Mouse (Mus musculus) hindbrain, embryonic 11.5 days (tissue): ENCODE results near the gene Cenpn. TPM values are rescaled to one million over a fixed set of nuclear protein-coding genes. Genes with fewer than 3 reads are reported as not detected.

Experiments
- ATAC-seq: fragments of 200-750 bp; cut with Nextera tagmentation; 2 replicates; pipeline ENCODE4 v1.8.0; 2017; ENCODE audit warnings: mild to moderate bottlenecking, moderate TSS enrichment, moderate library complexity; ENCODE audit not compliant: low FRiP score
- DNase-seq: peaks from one replicate; pipeline ENCODE4 v3.0.0-alpha.2; 2015; ENCODE audit warnings: low spot score
- H3K27ac ChIP-seq: fragments of 300-500 bp; sonication (generic); 2 replicates; pipeline ENCODE4 v1.5.1; 2014; ENCODE audit warnings: mild to moderate bottlenecking, low read depth, low read length
- H3K27me3 ChIP-seq: fragments of 300-500 bp; sonication (generic); 2 replicates; pipeline ENCODE4 v1.6.1; 2014; ENCODE audit warnings: mild to moderate bottlenecking, low read length, moderate library complexity, mixed read lengths; ENCODE audit not compliant: control insufficient read depth, insufficient read depth
- H3K36me3 ChIP-seq: fragments of 300-500 bp; sonication (generic); 2 replicates; pipeline ENCODE4 v1.6.1; 2014; ENCODE audit warnings: mild to moderate bottlenecking, low read length, moderate library complexity, mixed read lengths; ENCODE audit not compliant: control insufficient read depth, insufficient read depth
- H3K4me1 ChIP-seq: fragments of 300-500 bp; sonication (generic); replicated peaks from 2 replicates; pipeline ENCODE4 v1.6.1; 2014; ENCODE audit warnings: low read length, mixed read lengths; ENCODE audit not compliant: control insufficient read depth, insufficient read depth
- H3K4me2 ChIP-seq: fragments of 300-500 bp; sonication (generic); replicated peaks from 2 replicates; pipeline ENCODE4 v1.6.1; 2014; ENCODE audit warnings: mild to moderate bottlenecking, low read depth, low read length
- H3K4me3 ChIP-seq: fragments of 300-500 bp; sonication (generic); 2 replicates; pipeline ENCODE4 v1.5.1; 2014; ENCODE audit warnings: low read depth, low read length
- H3K9ac ChIP-seq: fragments of 300-500 bp; sonication (generic); 2 replicates; pipeline ENCODE4 v1.6.1; 2014; ENCODE audit warnings: low read depth, low read length
- H3K9me3 ChIP-seq: fragments of 300-500 bp; sonication (generic); 2 replicates; pipeline ENCODE4 v1.6.1; 2016; ENCODE audit warnings: low read length; ENCODE audit not compliant: control insufficient read depth
- WGBS: fragments of 180-500 bp; shearing (Covaris S2); extraction: QIAGEN DNeasy Blood & Tissue Kit; methylation state at CpG from one replicate; pipeline ENCODE4 v1.1.7; 2014; 5-methylcytosine and 5-hydroxymethylcytosine counted together
- polyA plus RNA-seq: library from polyadenylated mRNA; unstranded; fragments of >200 nt; fragmentation: Nextera tagmentation; extraction: Ambion mirVana; gene quantifications from 2 replicates; pipeline ENCODE4 v1.2.1, GENCODE M21; 2014

The Cenpn gene
- polyA plus RNA-seq, 1 experiment from 2014 or later: 45.8 TPM

DNA sequence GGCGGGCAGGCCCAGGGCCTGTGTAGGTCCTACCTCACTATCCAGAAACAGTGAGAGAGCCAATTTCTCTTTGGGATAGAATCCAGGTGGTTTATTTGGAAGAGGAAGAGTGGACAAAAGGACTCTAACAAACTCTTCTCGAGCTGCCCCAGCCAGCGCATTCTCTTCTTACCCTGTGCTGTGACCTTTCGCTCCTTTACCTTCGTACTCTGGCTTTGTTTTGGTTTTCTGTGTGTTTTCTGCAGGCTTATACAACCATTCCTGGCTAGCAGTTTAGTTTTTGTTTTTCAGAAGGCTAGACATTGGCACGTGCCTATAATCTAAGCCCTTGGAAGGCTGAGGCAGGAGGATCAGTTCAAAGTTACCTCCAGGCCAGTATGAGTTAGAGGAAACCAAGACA, 48.0 kb downstream of the Cenpn start:
- no peak overlapping the region for H3K9ac ChIP-seq
- H3K4me1 ChIP-seq: no peaks in the 10 kb centered on the region
- H3K4me3 ChIP-seq: no peak overlapping the region
- H3K36me3 ChIP-seq: no peaks in the 10 kb centered on the region
- DNase-seq: no peak
- 86% methylated on average over 6 of the region's 6 CpGs for WGBS
- H3K27me3 ChIP-seq: no peaks in the 10 kb centered on the region
- H3K9me3 ChIP-seq: no peaks in the 10 kb centered on the region
- H3K4me2 ChIP-seq: no peak overlapping the region
- ATAC-seq: no peak
- H3K27ac ChIP-seq: no peak overlapping the region

GRCm38 (mm10) chr8:116975066-116975465, 53.5 kb downstream of the Cenpn start:
- H3K9me3 ChIP-seq: no peaks in the 10 kb centered on the region
- no peak overlapping the region for H3K27ac ChIP-seq
- WGBS: 27% methylated on average over 5 of the region's 5 CpGs
- 0 out of 2 replicates have a peak, but pooled peaks cover 3% of the 10 kb centered on the region for H3K4me1 ChIP-seq
- no peaks in the 10 kb centered on the region for H3K27me3 ChIP-seq
- no peak overlapping the region for H3K4me3 ChIP-seq
- DNase-seq (no peak), ATAC-seq (no peak)
- H3K36me3 ChIP-seq: no peaks in the 10 kb centered on the region
- no peak overlapping the region for H3K4me2 ChIP-seq
- no peak overlapping the region for H3K9ac ChIP-seq

DNA sequence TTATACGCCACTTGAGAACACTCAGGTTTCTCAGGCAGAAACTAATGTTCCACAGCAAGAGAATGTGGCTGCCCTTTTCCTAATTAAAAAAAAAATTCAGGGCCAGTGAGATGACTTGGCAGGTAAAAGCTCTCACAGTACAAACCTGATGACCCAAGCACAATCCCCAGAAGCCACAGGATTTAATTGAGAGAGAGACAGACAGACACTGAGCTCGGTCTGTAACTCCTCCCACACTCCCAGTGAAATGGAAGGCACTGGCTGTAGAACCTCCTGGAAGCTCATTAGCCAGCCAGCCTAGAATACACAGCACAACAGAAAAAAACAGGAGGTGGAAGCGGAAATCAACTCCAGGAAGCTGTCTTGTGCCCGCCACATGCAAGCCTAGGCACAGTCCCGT, 54.1 kb downstream of the Cenpn start:
- H3K4me2 ChIP-seq: no peak overlapping the region
- H3K36me3 ChIP-seq: no peaks in the 10 kb centered on the region
- no peak overlapping the region for H3K27ac ChIP-seq
- H3K9ac ChIP-seq: no peak overlapping the region
- DNase-seq (no peak), ATAC-seq (no peak)
- no peaks in the 10 kb centered on the region for H3K27me3 ChIP-seq
- H3K4me3 ChIP-seq: no peak overlapping the region
- WGBS: 72% methylated on average over 5 of the region's 5 CpGs
- H3K9me3 ChIP-seq: no peaks in the 10 kb centered on the region
- 0 out of 2 replicates have a peak, but pooled peaks cover 3% of the 10 kb centered on the region for H3K4me1 ChIP-seq

DNA sequence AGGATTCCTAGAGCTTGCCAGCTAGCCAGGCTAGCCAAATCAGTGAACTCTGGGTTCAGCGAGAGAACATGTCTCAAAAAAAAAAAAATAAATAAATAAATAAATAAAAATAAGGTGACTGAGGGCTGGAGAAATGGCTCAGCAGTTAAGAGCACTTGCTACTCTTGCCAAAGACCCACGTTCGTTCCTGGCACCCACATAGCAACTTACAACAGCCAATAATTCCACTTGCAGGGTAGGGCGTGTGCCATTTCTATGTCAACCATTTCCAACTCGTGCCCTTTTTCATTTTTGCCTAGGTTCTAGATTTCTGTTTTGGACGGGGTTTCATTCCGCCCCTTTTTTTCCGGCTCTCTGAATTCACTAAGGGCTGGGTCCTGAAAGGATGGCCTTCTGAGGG, 56.5 kb downstream of the Cenpn start:
- H3K27ac ChIP-seq: 0 out of 2 replicates have a peak overlapping the region, but pooled peaks have one; percentile 10
- H3K4me3 ChIP-seq: peak overlapping the region; percentile 67
- peak overlapping the region; percentile 57 for H3K9ac ChIP-seq
- 0 out of 2 replicates have a peak, but pooled peaks cover 3% of the 10 kb centered on the region for H3K4me1 ChIP-seq
- no peaks in the 10 kb centered on the region for H3K27me3 ChIP-seq
- no peak for ATAC-seq
- 36% methylated on average over 8 of the region's 8 CpGs for WGBS
- H3K4me2 ChIP-seq: peak overlapping the region; percentile 74
- H3K9me3 ChIP-seq: no peaks in the 10 kb centered on the region
- no peaks in the 10 kb centered on the region for H3K36me3 ChIP-seq
- DNase-seq: no peak

DNA sequence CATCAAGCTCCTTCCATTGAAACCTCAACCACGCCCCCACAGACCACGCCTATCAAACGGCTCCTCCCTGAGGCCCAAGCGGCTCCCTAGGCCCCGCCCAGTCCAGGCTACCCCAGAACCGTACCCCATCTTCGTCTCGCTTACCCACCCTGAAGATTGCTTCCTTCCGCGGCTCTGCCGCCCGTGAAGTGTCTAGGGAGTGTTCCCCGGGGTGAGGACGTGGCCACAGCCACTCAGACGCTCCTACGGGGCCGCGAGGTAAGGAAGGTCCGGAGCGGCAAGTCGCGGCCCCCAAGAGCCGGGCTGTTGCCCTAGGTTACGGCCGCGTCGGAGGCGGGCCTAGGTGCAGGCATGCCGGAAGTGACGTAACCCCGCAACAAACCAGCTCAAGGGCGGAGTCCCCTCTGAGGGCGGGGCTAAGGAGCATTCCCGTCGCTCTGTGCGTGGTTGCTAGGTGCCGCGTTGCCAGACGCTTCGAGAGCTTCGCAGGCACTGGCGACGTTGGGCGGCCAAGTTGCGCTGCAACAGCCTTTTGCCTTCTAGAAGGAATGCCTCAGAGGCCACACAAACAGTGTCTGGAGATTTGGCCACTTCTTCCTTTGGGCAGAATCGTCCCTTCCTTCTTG, 57.2 kb downstream of the Cenpn start, which contains the start of gene 1700030J22Rik:
Gene 1700030J22Rik, minus strand, starts transcription at position 329 of the 626 bp plus-strand sequence.
- peak within 1 kb of the TSS; percentile 10; the same call in 1 of the 2 replicates for H3K27ac ChIP-seq
- H3K36me3 ChIP-seq: no peaks in the 10 kb centered on the region
- H3K9me3 ChIP-seq: no peaks in the 10 kb centered on the region
- ATAC-seq: peak; percentile 99
- WGBS: under 1% methylated on average over 46 of the region's 46 CpGs
- peak within 1 kb of the TSS; percentile 67 for H3K4me3 ChIP-seq
- H3K9ac ChIP-seq: peak within 1 kb of the TSS; percentile 57
- peak; percentile 99 for DNase-seq
- no peaks in the 10 kb centered on the region for H3K27me3 ChIP-seq
- H3K4me1 ChIP-seq: 0 out of 2 replicates have a peak, but pooled peaks cover 3% of the 10 kb centered on the region
- peak within 1 kb of the TSS; percentile 74 for H3K4me2 ChIP-seq

DNA sequence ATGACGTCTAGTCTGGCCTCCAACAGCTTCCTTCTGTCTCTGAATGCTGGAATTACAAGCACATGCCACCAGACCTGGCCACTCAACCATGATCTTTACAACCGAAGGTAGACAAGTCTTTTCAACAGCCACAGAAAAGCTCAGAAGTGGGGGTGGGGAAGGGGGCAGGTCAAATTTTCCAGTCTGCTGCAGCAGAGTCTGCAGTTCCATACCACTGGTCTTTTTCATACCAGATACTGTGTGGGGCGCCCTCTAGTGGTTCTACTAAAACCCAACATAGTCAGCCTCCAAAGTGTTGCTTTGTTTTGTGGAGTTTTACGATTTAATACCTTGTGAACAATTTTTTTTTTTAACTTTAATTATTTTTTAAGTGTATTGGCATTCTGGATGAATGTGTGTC, 58.6 kb downstream of the Cenpn start:
- Histone ChIP-seq H3K4me1 (0 out of 2 replicates have a peak, but pooled peaks cover 3% of the 10 kb centered on the region), H3K4me3 (no peak overlapping the region), H3K9ac (no peak overlapping the region), H3K9me3 (no peaks in the 10 kb centered on the region), H3K27ac (no peak overlapping the region), H3K4me2 (no peak overlapping the region), H3K36me3 (no peaks in the 10 kb centered on the region), H3K27me3 (no peaks in the 10 kb centered on the region)
- 12% methylated on average over 4 of the region's 4 CpGs for WGBS
- DNase-seq: peak; percentile 83
- ATAC-seq: no peak

DNA sequence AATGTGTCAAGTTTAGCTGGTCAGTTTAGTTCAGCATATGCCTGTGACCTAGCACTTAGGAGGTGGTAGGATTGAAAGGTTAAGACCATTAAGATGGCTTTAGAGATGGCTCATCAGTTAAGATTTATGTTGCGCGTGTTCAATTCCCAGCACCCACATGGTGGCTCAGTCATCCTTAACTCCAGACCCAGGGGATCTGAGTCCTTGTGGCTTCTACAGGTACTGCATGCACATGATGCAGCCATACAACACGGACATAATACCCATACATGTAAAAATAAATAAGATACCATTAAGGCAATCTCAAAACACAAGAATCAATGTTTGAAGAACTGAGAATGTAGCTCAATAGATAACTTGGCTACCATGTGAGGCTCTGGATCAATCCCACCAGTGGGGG, 68.3 kb downstream of the Cenpn start:
- no peaks in the 10 kb centered on the region for H3K36me3 ChIP-seq
- H3K4me2 ChIP-seq: no peak overlapping the region
- no peak overlapping the region for H3K9ac ChIP-seq
- no peaks in the 10 kb centered on the region for H3K27me3 ChIP-seq
- H3K4me3 ChIP-seq: no peak overlapping the region
- H3K27ac ChIP-seq: no peak overlapping the region
- DNase-seq: no peak
- H3K4me1 ChIP-seq: no peaks in the 10 kb centered on the region
- 95% methylated on average over 3 of the region's 3 CpGs for WGBS
- ATAC-seq: no peak
- no peaks in the 10 kb centered on the region for H3K9me3 ChIP-seq

Other genes starting within 250 kb of the Cenpn start
- gene Cdyl2, start 188.7 kb upstream of the Cenpn start, polyA plus RNA-seq: 6.0 and 6.4 TPM in 2 replicates
- gene Cmc2, start 275 bp upstream of the Cenpn start, polyA plus RNA-seq: 68.6 and 73.8 TPM in 2 replicates
- gene Atmin, start 21.7 kb downstream of the Cenpn start, polyA plus RNA-seq: 15.8 and 18.3 TPM in 2 replicates
- gene 1700030J22Rik, start 57.2 kb downstream of the Cenpn start, polyA plus RNA-seq: 2.2 and 4.1 TPM in 2 replicates
- gene Gcsh, start 71.8 kb downstream of the Cenpn start, polyA plus RNA-seq: 149 and 150 TPM in 2 replicates
- gene Pkd1l2, start 160.7 kb downstream of the Cenpn start, polyA plus RNA-seq: not detected in 2 replicates
- gene Bco1, start 174.1 kb downstream of the Cenpn start, polyA plus RNA-seq: 0.25 and 0.45 TPM in 2 replicates
- gene Gan, start 236.4 kb downstream of the Cenpn start, polyA plus RNA-seq: 2.9 and 3.2 TPM in 2 replicates